Mouse (Mus musculus) forebrain, postnatal 0 days (tissue): ENCODE measurements around the gene Perm1. TPM values are rescaled to one million over a fixed set of nuclear protein-coding genes. Genes with fewer than 3 reads are reported as not detected.

ENCODE experiments used
- ATAC-seq: fragments of 200-750 bp; cut with Nextera tagmentation; 2 replicates; pipeline ENCODE4 v1.8.0; 2017; ENCODE audit warnings: mild to moderate bottlenecking, moderate library complexity
- DNase-seq: peaks from one replicate; pipeline ENCODE4 v3.0.0-alpha.2; 2015
- H3K27ac ChIP-seq: fragments of 300-500 bp; sonication (generic); 2 replicates; pipeline ENCODE4 v1.5.1; 2014; ENCODE audit warnings: low read depth, mild to moderate bottlenecking, antibody characterized with exemption, low read length, moderate library complexity, mixed read lengths
- H3K27me3 ChIP-seq: fragments of 300-500 bp; sonication (generic); 2 replicates; pipeline ENCODE4 v1.6.1; 2014; ENCODE audit warnings: mild to moderate bottlenecking, low read length, mixed read lengths; ENCODE audit not compliant: insufficient read depth
- H3K36me3 ChIP-seq: fragments of 300-500 bp; sonication (generic); 2 replicates; pipeline ENCODE4 v1.6.1; 2014; ENCODE audit warnings: mild to moderate bottlenecking, moderate library complexity; ENCODE audit not compliant: insufficient read depth
- H3K4me1 ChIP-seq: fragments of 300-500 bp; sonication (generic); 2 replicates; pipeline ENCODE4 v1.6.1; 2014; ENCODE audit warnings: antibody characterized with exemption; ENCODE audit not compliant: insufficient read depth
- H3K4me2 ChIP-seq: fragments of 300-500 bp; sonication (generic); 2 replicates; pipeline ENCODE4 v1.6.1; 2014; ENCODE audit warnings: low read depth, mild to moderate bottlenecking, moderate library complexity
- H3K4me3 ChIP-seq: fragments of 300-500 bp; sonication (generic); 2 replicates; pipeline ENCODE4 v1.5.1; 2014; ENCODE audit warnings: low read depth, low read length, mixed read lengths
- H3K9ac ChIP-seq: fragments of 300-500 bp; sonication (generic); 2 replicates; pipeline ENCODE4 v1.6.1; 2014; ENCODE audit warnings: mild to moderate bottlenecking
- H3K9me3 ChIP-seq: fragments of 300-500 bp; sonication (generic); 2 replicates; pipeline ENCODE4 v1.6.1; 2016; ENCODE audit warnings: low read length
- CTCF ChIP-seq: sonication (generic); IDR thresholded peaks from 2 replicates; pipeline ENCODE4 v1.5.1; 2016; ENCODE audit warnings: antibody characterized with exemption, control low read depth, low read depth
- WGBS: fragments of 180-500 bp; shearing (Covaris S2); extraction: QIAGEN DNeasy Blood & Tissue Kit; methylation state at CpG from one replicate; pipeline ENCODE4 v1.1.7; 2014; 5-methylcytosine and 5-hydroxymethylcytosine counted together
- polyA plus RNA-seq: library from polyadenylated mRNA; unstranded; fragments of >200 nt; fragmentation: Nextera tagmentation; extraction: Ambion mirVana; gene quantifications from 2 replicates; pipeline ENCODE4 v1.2.1, GENCODE M21; 2015
- total RNA-seq: library from RNA; depleted of rRNA; stranded (reverse); fragments of >200 nt; gene quantifications from 2 replicates; pipeline ENCODE4 v1.2.3, GENCODE M21; 2014

Gene Perm1
- total and polyA plus RNA-seq, 2 experiments from 2014 or later = 0.86 to 1.3 TPM

GRCm38 (mm10) chr4:156236651-156237447, 21.2 kb downstream of the Perm1 start:
- no peak for TF ChIP-seq CTCF
- Histone ChIP-seq H3K9me3 (no peaks in the 10 kb centered on the region), H3K9ac (no peak overlapping the region), H3K4me1 (peaks cover 8% of the 10 kb centered on the region; the same call in 1 of the 2 replicates), H3K4me3 (peak overlapping the region; percentile 89), H3K4me2 (peak overlapping the region; percentile 87), H3K27me3 (no peaks in the 10 kb centered on the region), H3K36me3 (peaks cover 55% of the 10 kb centered on the region), H3K27ac (no peak overlapping the region)
- ATAC-seq = no peak
- DNase-seq = no peak
- 26% methylated on average over 55 of the region's 60 CpGs for WGBS

- no peaks in the 10 kb centered on the region for H3K9me3 ChIP-seq
- WGBS = 70% methylated on average over 11 of the region's 11 CpGs
- peaks cover 2% of the 10 kb centered on the region; the same call in 1 of the 2 replicates for H3K27me3 ChIP-seq
- peaks cover 46% of the 10 kb centered on the region for H3K36me3 ChIP-seq
- no peak overlapping the region for H3K27ac ChIP-seq
- no peak overlapping the region for H3K4me2 ChIP-seq
- ATAC-seq = 0 out of 2 replicates have a peak, but pooled peaks have one; percentile 3
- H3K4me1 ChIP-seq = no peaks in the 10 kb centered on the region
- H3K9ac ChIP-seq = no peak overlapping the region
- DNase-seq = no peak
- no peak overlapping the region for H3K4me3 ChIP-seq
- no peak for TF ChIP-seq CTCF
These were observed 33.9 kb downstream of the Perm1 start for GRCm38 (mm10) chr4:156249567-156249966.

- Histone ChIP-seq H3K36me3 (peaks cover 34% of the 10 kb centered on the region), H3K4me3 (no peak overlapping the region), H3K27me3 (peaks cover 14% of the 10 kb centered on the region), H3K4me2 (no peak overlapping the region), H3K9me3 (no peaks in the 10 kb centered on the region), H3K27ac (no peak overlapping the region), H3K4me1 (no peaks in the 10 kb centered on the region), H3K9ac (no peak overlapping the region)
- no peak for TF ChIP-seq CTCF
- 54% methylated on average over 8 of the region's 8 CpGs for WGBS
- no peak for ATAC-seq
- DNase-seq = no peak
These were observed 35.4 kb downstream of the Perm1 start for GRCm38 (mm10) chr4:156251081-156251480.

- Histone ChIP-seq H3K36me3 (peaks cover 23% of the 10 kb centered on the region), H3K27me3 (peaks cover 14% of the 10 kb centered on the region), H3K9me3 (no peaks in the 10 kb centered on the region), H3K9ac (no peak overlapping the region), H3K27ac (no peak overlapping the region), H3K4me1 (no peaks in the 10 kb centered on the region), H3K4me3 (no peak overlapping the region), H3K4me2 (no peak overlapping the region)
- no peak for DNase-seq
- TF ChIP-seq CTCF = no peak
- ATAC-seq = no peak
- 37% methylated on average over 7 of the region's 7 CpGs for WGBS
These were observed 36.5 kb downstream of the Perm1 start for GRCm38 (mm10) chr4:156252140-156252539.

GRCm38 (mm10) chr4:156252619-156253018, 37.0 kb downstream of the Perm1 start:
- H3K4me3 ChIP-seq = no peak overlapping the region
- no peak for ATAC-seq
- no peak for TF ChIP-seq CTCF
- no peaks in the 10 kb centered on the region for H3K9me3 ChIP-seq
- no peak overlapping the region for H3K27ac ChIP-seq
- H3K4me2 ChIP-seq = no peak overlapping the region
- 43% methylated on average over 3 of the region's 3 CpGs for WGBS
- H3K9ac ChIP-seq = no peak overlapping the region
- H3K36me3 ChIP-seq = peaks cover 19% of the 10 kb centered on the region
- DNase-seq = no peak
- H3K4me1 ChIP-seq = no peaks in the 10 kb centered on the region
- peaks cover 14% of the 10 kb centered on the region for H3K27me3 ChIP-seq

DNA sequence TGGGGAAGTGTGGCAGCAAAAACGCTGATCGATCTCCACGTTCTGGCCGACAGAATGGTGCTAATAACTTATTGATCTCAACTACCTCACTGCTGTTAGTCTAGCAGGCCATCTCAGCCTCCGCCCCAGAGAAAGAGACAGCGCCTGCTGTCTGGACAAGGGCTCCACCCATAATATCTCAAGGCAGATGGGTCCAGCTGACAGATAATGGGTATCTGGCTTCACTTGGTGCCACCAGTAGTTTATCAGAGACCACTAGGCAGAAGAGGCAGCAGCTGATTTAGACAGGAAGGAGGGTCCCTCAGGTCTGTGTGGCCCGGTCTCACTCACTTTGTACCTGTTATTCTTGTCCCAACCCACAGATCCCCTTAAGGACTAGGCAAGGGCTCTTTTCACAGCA, 37.4 kb downstream of the Perm1 start:
- TF ChIP-seq CTCF = no peak
- no peak overlapping the region for H3K9ac ChIP-seq
- DNase-seq = no peak
- no peak overlapping the region for H3K4me2 ChIP-seq
- no peak for ATAC-seq
- no peak overlapping the region for H3K27ac ChIP-seq
- H3K9me3 ChIP-seq = no peaks in the 10 kb centered on the region
- H3K27me3 ChIP-seq = peaks cover 14% of the 10 kb centered on the region
- H3K4me3 ChIP-seq = no peak overlapping the region
- H3K4me1 ChIP-seq = no peaks in the 10 kb centered on the region
- peaks cover 14% of the 10 kb centered on the region for H3K36me3 ChIP-seq
- 50% methylated on average over 7 of the region's 7 CpGs for whole genome bisulfite sequencing

DNA sequence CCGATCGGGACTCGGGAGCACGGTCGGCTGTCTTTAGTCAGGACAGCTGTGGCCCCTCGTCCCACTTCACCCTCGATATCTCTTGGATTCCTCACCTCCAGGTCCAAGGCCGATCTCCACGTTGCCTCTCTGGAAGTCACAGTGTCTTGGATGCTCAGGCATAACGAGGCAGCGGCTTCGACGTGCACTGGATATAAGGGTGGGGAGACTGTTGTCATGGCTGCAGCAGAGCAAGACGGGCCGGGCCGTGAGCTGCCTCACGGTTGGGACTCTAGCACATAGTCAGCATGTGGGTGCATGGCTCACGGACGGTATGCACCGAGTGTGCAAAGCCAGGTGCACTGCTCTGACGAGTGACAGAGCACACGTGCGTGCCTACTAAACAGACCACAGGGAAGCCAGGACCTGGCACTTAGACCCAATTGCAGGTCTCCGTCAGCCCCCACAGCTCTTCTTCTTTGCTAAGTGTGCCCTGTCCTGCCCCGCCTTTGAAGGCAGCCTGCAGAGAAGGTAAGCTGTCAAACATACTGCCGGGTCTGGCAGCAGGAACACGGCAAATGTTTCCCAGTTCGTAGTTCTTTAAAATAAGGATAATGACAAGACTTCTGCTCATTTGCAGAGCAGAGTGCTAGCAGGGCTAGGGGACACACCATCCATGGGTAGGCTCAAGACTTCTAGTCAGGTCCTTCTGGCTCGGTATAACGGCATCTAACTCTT, 38.9 kb downstream of the Perm1 start:
- WGBS = 4% methylated on average over 30 of the region's 30 CpGs
- Histone ChIP-seq H3K4me1 (no peaks in the 10 kb centered on the region), H3K9me3 (no peaks in the 10 kb centered on the region), H3K9ac (no peak overlapping the region), H3K27ac (no peak overlapping the region), H3K27me3 (peaks cover 14% of the 10 kb centered on the region), H3K36me3 (peaks cover 2% of the 10 kb centered on the region; the same call in 1 of the 2 replicates), H3K4me2 (peak overlapping the region; percentile 30), H3K4me3 (peak overlapping the region; percentile 21)
- ATAC-seq (peak; percentile 71), DNase-seq (peak; percentile 53)
- TF ChIP-seq CTCF = no peak
